Mouse (Mus musculus) monocyte, adult 59 days (primary cell): ENCODE results near the gene Ilf3. TPM values are rescaled to one million over a fixed set of nuclear protein-coding genes. Genes with fewer than 3 reads are reported as not detected.

ENCODE experiments used
- total RNA-seq, 2 experiments: library from RNA; stranded (reverse); gene quantifications; one replicate each; pipeline ENCODE4 v1.2.4; 2023

The Ilf3 gene
- 10 to 100 TPM; 39.5 to 42.4 TPM for total RNA-seq

DNA sequence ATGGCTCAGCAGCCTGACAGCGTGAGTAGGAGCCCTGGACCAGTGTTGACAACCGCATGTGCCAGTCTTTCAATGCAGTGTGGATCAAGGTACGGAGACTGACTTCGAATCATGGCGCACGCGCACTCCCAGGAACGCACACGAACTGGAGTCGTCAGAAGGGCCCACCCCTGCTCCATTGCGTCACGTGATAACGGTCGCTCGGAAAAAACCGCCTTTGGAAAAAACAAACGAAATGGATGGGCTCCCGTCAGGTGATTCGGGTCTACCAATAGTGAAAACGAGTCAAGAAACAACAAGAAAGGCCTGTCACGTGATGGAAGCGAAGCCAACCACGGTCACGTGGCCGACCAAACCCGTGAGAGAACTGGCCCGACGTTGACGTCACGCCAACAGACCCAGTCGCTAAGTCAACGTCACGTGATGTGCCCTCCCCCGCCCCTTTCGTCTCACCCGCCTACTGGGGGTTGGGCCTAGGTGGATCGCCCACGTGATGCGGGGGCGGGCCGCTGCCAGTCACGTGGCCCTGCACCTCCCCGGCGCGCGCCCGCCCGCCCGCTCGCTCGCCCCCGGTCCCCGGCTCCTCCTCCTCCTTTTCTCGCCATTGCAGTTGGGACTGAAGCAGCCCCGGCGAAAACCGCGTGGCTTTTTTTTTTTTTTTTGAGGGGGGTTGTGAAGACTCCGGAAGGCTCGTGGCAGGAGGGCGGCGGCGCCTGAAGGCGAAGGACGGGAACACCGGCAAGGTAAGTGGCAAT, at the start of gene Ilf3:
Gene Ilf3 (plus strand): TSS at position 515 of the 755 bp plus-strand sequence.

DNA sequence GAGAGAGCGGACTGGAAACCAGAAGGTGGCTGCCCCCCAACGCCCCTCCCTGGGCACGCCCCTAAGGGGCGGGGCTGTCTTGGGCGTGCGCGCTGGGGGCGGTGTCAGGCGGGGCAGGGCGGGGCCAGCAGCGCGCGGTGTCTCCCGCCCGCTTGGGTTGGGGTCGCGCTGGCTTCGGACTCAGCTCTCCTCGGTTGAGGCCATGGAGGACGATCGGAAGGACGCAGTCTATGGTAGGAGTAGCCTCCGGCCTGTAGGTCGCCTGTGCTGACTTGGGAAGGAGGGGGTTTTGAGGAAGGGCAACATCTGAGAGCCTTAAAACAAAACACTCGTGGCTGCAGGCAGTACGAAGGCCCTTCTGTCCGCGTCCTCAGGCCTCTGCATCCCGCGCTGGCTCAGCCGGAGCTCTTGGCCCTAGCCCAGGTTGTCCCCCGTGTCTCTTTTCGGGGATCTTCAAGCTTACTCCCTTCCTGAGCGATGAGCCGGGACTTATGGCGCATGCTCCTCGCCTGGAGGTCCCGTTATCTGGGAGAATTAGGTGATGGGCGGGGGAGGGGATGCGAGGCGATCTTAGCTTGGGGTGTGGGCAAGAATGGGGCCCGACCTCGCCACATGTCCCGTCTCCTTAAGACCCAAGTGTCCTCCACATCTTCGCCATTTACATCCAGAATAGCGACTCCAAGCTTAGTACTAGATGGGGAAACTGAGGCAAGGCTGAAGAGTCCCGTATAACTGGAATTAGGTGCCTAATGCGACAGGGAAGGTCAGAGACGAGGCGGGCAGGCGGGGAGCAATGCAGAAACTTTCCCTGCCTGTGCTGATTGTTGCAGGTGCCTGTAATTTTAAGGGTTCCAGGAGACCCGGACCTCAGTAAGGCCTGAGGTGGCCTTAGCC, 46.8 kb upstream of the Ilf3 start, which contains the start of gene Slc44a2:
Gene Slc44a2 (plus strand): TSS at position 80 of the 894 bp plus-strand sequence.

DNA sequence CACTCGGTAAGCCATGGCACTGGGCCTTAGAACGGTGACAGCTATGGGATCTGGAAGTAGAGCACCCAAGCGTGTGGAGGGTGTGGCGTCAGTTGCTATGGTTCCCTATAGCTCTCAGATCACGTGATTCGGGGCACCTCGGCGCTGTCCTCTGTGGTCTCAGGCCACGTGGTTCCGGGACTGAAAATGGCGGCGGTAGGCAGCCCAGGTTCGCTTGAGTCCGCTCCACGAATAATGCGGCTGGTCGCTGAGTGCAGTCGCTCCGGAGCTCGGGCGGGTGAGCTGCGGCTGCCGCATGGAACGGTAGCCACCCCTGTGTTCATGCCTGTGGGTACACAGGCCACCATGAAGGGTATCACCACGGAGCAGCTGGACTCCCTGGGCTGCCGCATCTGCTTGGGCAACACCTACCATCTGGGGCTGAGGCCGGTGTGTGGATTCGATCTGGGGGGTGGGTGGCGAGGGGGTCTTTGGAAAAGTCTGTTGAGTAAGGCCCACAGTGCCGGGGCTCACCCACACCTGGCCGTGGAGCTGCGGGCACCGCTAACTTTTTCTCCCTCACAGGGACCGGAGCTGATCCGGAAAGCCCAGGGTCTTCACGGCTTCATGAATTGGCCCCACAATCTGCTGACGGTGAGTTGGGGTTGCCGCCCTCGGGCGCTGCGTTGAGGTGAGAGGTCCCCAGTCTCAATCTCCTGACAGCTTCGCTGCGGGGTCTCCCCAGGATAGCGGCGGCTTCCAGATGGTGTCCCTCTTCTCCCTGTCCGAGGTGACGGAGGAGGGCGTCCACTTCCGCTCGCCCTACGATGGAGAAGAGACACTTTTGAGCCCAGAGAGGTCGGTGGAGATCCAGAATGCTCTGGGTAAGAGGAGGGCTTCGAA, 44.2 kb downstream of the Ilf3 start, which contains the start of gene Qtrt1:
Gene Qtrt1 (plus strand): TSS at position 169 of the 882 bp plus-strand sequence.

DNA sequence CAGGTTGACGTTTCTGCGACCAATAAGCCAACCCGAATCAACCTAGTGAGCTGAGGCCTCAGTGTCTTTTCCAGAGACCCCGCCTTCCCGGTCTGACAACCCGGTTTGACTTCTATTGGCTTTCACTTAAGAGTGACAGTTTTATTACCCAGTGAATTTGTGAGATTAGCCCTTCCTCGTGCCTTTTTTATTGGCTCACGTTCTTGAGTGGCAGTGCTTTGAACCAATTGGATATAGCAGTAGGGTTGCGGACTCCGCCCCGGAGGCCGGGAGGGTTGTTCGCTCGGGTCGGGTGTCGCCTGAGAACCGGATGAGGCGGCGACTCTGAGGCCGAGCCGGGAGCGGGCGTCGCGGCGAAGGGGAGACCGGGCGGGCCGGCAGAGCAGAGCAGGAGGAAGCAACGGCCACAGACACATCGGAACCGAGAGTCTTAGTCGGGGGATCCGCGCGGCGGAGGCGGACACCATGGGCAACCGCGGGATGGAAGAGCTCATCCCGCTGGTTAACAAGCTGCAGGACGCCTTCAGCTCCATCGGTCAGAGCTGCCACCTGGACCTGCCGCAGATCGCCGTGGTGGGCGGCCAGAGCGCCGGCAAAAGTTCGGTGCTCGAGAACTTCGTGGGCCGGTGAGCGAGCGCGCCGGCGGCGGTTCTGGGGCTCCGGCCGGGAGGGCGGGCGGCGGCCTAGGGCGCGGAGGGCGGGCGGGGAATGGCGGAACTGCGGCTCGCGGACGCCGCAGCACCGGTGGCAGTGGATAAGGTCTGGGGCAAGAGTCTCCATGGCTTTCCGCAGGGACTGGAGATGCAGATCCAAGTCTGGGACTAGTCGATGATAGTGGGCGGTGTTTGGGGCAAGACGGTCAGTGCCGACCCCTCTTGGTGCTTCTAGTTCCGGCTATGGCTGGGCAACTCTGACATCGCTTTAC, 57.2 kb downstream of the Ilf3 start, which contains the start of gene Dnm2:
Gene Dnm2 (plus strand): TSS at position 278 of the 925 bp plus-strand sequence.

Other genes starting within 250 kb of the Ilf3 start
- 10 to 100 TPM; 89.4 to 95.2 TPM for gene Tyk2, start 236.6 kb upstream of the Ilf3 start, total RNA-seq
- gene Cdc37, start 217.9 kb upstream of the Ilf3 start, total RNA-seq: 100 to 1,000 TPM; 116 to 128 TPM
- 1 to 10 TPM; 9.0 to 9.6 TPM for gene Pde4a, start 202.2 kb upstream of the Ilf3 start, total RNA-seq
- gene Keap1, start 128.5 kb upstream of the Ilf3 start, total RNA-seq: 10 to 100 TPM; 28.1 TPM
- 10 to 100 TPM; 61.9 to 82.6 TPM for gene S1pr5, start 119.4 kb upstream of the Ilf3 start, total RNA-seq
- 10 to 100 TPM; 52.4 to 53.1 TPM for gene Atg4d, start 102.6 kb upstream of the Ilf3 start, total RNA-seq
- 10 to 100 TPM; 94.5 to 96.4 TPM for gene Kri1, start 79.9 kb upstream of the Ilf3 start, total RNA-seq
- 10 to 100 TPM; 43.1 to 53.2 TPM for gene Cdkn2d, start 76.5 kb upstream of the Ilf3 start, total RNA-seq
- gene Ap1m2, start 55.5 kb upstream of the Ilf3 start, total RNA-seq: 1 to 10 TPM in 1 of 2 experiments, under 1 TPM in 1; 0.76 to 1.2 TPM
- 100 to 1,000 TPM; 393 to 396 TPM for gene Slc44a2, start 47.2 kb upstream of the Ilf3 start, total RNA-seq
- 10 to 100 TPM; 22.4 to 29.4 TPM for gene Qtrt1, start 44.0 kb downstream of the Ilf3 start, total RNA-seq
- 100 to 1,000 TPM; 233 to 257 TPM for gene Dnm2, start 57.0 kb downstream of the Ilf3 start, total RNA-seq
- 1 to 10 TPM; 6.6 TPM for gene Tmed1, start 142.4 kb downstream of the Ilf3 start, total RNA-seq
- gene AB124611, start 158.3 kb downstream of the Ilf3 start, total RNA-seq: 100 to 1,000 TPM; 254 to 282 TPM
- 10 to 100 TPM; 60.6 to 61.5 TPM for gene Carm1, start 179.0 kb downstream of the Ilf3 start, total RNA-seq
- 10 to 100 TPM; 19.9 to 21.8 TPM for gene Timm29, start 224.9 kb downstream of the Ilf3 start, total RNA-seq
- 10 to 100 TPM; 11.0 to 11.7 TPM for gene Yipf2, start 225.0 kb downstream of the Ilf3 start, total RNA-seq
- gene Smarca4, start 248.3 kb downstream of the Ilf3 start, total RNA-seq: 10 to 100 TPM; 76.9 to 81.7 TPM